Mouse (Mus musculus) small intestine, adult 2 months (tissue): ENCODE data around the gene Guca2a.

ENCODE experiments used
- CTCF ChIP-seq: fragments of 200-500 bp; IDR thresholded peaks from 2 replicates; pipeline ENCODE4 v1.5.1; 2012; ENCODE audit warnings: low read depth, mild to moderate bottlenecking, control low read depth, inconsistent platforms, low read length, moderate library complexity, mixed read lengths; ENCODE audit not compliant: insufficient replicate concordance, insufficient read length; ENCODE audit errors: extremely low read depth
- POLR2A ChIP-seq: fragments of 200-500 bp; IDR thresholded peaks from 2 replicates; pipeline ENCODE4 v1.6.1; 2012; ENCODE audit warnings: low read depth, mild to moderate bottlenecking, control low read depth, inconsistent platforms, low read length, moderate library complexity

DNA sequence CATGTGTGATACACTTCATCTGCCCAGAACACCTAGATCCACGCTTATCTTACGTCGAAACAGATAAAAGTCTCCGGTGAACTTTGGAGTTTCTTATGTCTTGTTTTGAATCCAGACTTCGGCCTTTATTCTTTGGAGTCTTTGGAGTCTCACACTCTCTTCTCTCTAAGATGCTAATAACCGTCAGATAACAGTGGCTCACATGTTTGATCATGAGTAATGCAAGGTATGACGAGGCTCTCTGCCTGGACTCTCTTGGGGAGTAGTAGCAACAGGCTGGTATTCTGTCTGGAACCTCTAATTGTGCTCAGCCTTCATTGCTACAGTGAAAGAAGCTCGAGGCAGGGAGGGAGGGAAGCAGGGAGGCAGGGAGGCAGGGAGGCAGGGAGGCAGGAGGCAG is 22.5 kb downstream of the Guca2a start:
- TF ChIP-seq CTCF = no peak
- no peak for TF ChIP-seq POLR2A
